ENCODE assay signal across 15 mouse cellular contexts in genomic region chr13:46069571-46069970, GRCm38 (mm10).
"Had no signal": no experiment of that assay in that cellular context is flagged by ENCODE, and none has a peak within 500 bp of the region (broad histone marks: within the 10 kb centered on the region; RNA-seq: fewer than 3 reads in every experiment).

No protein-coding gene starts in this region.

- H3K27me3 ChIP-seq: limb, embryonic 15.5 days; liver, embryonic 13.5 days; midbrain, embryonic 15.5 days; neural tube, embryonic 12.5 days had no signal

- H3K4me3 ChIP-seq: limb, embryonic 15.5 days; liver, embryonic 13.5 days; midbrain, embryonic 15.5 days; neural tube, embryonic 12.5 days had no signal

- H3K4me1 ChIP-seq: limb, embryonic 15.5 days; liver, embryonic 13.5 days; midbrain, embryonic 15.5 days; neural tube, embryonic 12.5 days had no signal

- H3K9me3 ChIP-seq: limb, embryonic 15.5 days; liver, embryonic 13.5 days; midbrain, embryonic 15.5 days; neural tube, embryonic 12.5 days had no signal

- H3K4me2 ChIP-seq: limb, embryonic 15.5 days; liver, embryonic 13.5 days; midbrain, embryonic 11.5 days; midbrain, embryonic 15.5 days; neural tube, embryonic 12.5 days had no signal

- H3K36me3 ChIP-seq: limb, embryonic 15.5 days; liver, embryonic 13.5 days; midbrain, embryonic 15.5 days; neural tube, embryonic 12.5 days had no signal

- DNase-seq: kidney, postnatal 25 days; layer of hippocampus, adult 9-11 months; layer of hippocampus, postnatal 36 days; liver, embryonic 13.5 days; lung, adult 18-20 months; lung, postnatal 10 days; lung, postnatal 4 days; thymus, adult 2 months; thymus, postnatal 25 days had no signal

- H3K9ac ChIP-seq: limb, embryonic 15.5 days; liver, embryonic 13.5 days; midbrain, embryonic 15.5 days; neural tube, embryonic 12.5 days had no signal

- H3K27ac ChIP-seq: limb, embryonic 15.5 days; liver, embryonic 13.5 days; midbrain, embryonic 15.5 days; neural tube, embryonic 12.5 days had no signal

- ATAC-seq: inflammation-experienced regulatory T-cells, adult 6 months; intestine, postnatal 0 days; midbrain, embryonic 15.5 days had no signal
